Mouse (Mus musculus) left cerebral cortex, postnatal 10 days (tissue): ENCODE data around the gene Ntng2. TPM values are rescaled to one million over a fixed set of nuclear protein-coding genes. Genes with fewer than 3 reads are reported as not detected.

Experiments
- DNase-seq, 2 experiments: peaks; one replicate each; pipeline ENCODE4 v3.0.0; 2021 to 2022; ENCODE audit warnings: low spot score in 2 of 2, mixed read lengths in 1 of 2; ENCODE audit errors: extremely low spot score in 1 of 2
- intact Hi-C: fragments of 180-260 bp; cut with DNase I; formaldehyde crosslinking; loops from one replicate; pipeline ENCODE4 v1.15.1; 2025
- total RNA-seq, 2 experiments: library from RNA; stranded (reverse); gene quantifications; 2 replicates each; pipeline ENCODE4 v1.2.3; 2021

Gene Ntng2
- total RNA-seq, 2 experiments from 2014 or later: 117 to 119 TPM

- intact Hi-C loops: no loop called here
- no peak for DNase-seq
Observed at GRCm38 (mm10) chr2:29246275-29246674, 6.5 kb downstream of the Ntng2 start.

GRCm38 (mm10) chr2:29245341-29245779, 7.4 kb downstream of the Ntng2 start:
- no peak for DNase-seq
- intact Hi-C loops: no loop called here

- intact Hi-C loops: no loop called here
- DNase-seq: no peak
Observed at GRCm38 (mm10) chr2:29239329-29239728, 13.5 kb downstream of the Ntng2 start.

GRCm38 (mm10) chr2:29237623-29238022, 15.2 kb downstream of the Ntng2 start:
- intact Hi-C loops: no loop called here
- peak in 1 of 2 experiments; percentile 81 for DNase-seq

GRCm38 (mm10) chr2:29235811-29236210, 17.0 kb downstream of the Ntng2 start:
- intact Hi-C loops: no loop called here
- no peak for DNase-seq

GRCm38 (mm10) chr2:29235026-29235425, 17.8 kb downstream of the Ntng2 start:
- DNase-seq: no peak
- intact Hi-C loops: no loop called here

GRCm38 (mm10) chr2:29234002-29234401, 18.8 kb downstream of the Ntng2 start:
- DNase-seq: no peak
- intact Hi-C loops: no loop called here

GRCm38 (mm10) chr2:29230191-29230835, 22.5 kb downstream of the Ntng2 start:
- intact Hi-C loops: no loop called here

GRCm38 (mm10) chr2:29226671-29227070, 26.1 kb downstream of the Ntng2 start:
- DNase-seq: no peak
- intact Hi-C loops: no loop called here

More at GRCm38 (mm10) chr2:29230191-29230835, 22.5 kb downstream of the Ntng2 start:
- DNase-seq: no peak

- intact Hi-C loops: no loop called here
- no peak for DNase-seq
Observed at GRCm38 (mm10) chr2:29223591-29224262, 29.1 kb downstream of the Ntng2 start.

GRCm38 (mm10) chr2:29222302-29222701, 30.5 kb downstream of the Ntng2 start:
- intact Hi-C loops: no loop called here
- peak in 1 of 2 experiments; percentile 54 for DNase-seq

GRCm38 (mm10) chr2:29218831-29219230, 34.0 kb downstream of the Ntng2 start:
- no peak for DNase-seq
- intact Hi-C loops: no loop called here

- peak; percentile 53 to 82 for DNase-seq
Observed at GRCm38 (mm10) chr2:29217897-29218296, 34.9 kb downstream of the Ntng2 start.

GRCm38 (mm10) chr2:29217042-29217441, 35.8 kb downstream of the Ntng2 start:
- no peak for DNase-seq
- intact Hi-C loops: no loop called here

More at GRCm38 (mm10) chr2:29217897-29218296, 34.9 kb downstream of the Ntng2 start:
- intact Hi-C loops: no loop called here

- DNase-seq: peak in 1 of 2 experiments; percentile 81
- intact Hi-C loops: no loop called here
Observed at GRCm38 (mm10) chr2:29216286-29217012, 36.4 kb downstream of the Ntng2 start.

GRCm38 (mm10) chr2:29206156-29206555, 46.6 kb downstream of the Ntng2 start:
- intact Hi-C loops: no loop called here
- DNase-seq: no peak

- intact Hi-C loops: loop anchor here (5.0 kb wide), 2 partner anchors 51 to 401 kb away; partner anchors contain the start of gene Ntng2
- DNase-seq: no peak
Observed at GRCm38 (mm10) chr2:29201223-29201955, 51.4 kb downstream of the Ntng2 start.

GRCm38 (mm10) chr2:29199909-29200308, 52.9 kb downstream of the Ntng2 start:
- DNase-seq: peak in 1 of 2 experiments; percentile 62
- intact Hi-C loops: loop anchor here (5.0 kb wide), 3 partner anchors 52 to 402 kb away; partner anchors contain the start of gene Ntng2

- no peak for DNase-seq
- intact Hi-C loops: loop anchor here (5.0 kb wide), 1 partner anchor 384 kb away; no protein-coding TSS in a partner anchor
Observed at GRCm38 (mm10) chr2:29198446-29198845, 54.4 kb downstream of the Ntng2 start.
